Mouse (Mus musculus) hindbrain, embryonic 15.5 days (tissue): ENCODE data around the gene Kcnj14. TPM values are rescaled to one million over a fixed set of nuclear protein-coding genes. Genes with fewer than 3 reads are reported as not detected.

ENCODE experiments used
- ATAC-seq: fragments of 200-750 bp; cut with Nextera tagmentation; 2 replicates; pipeline ENCODE4 v1.8.0; 2017; ENCODE audit warnings: low read depth, moderate number of reproducible peaks, moderate TSS enrichment; ENCODE audit not compliant: low FRiP score
- H3K27ac ChIP-seq: fragments of 300-500 bp; sonication (generic); replicated peaks from 2 replicates; pipeline ENCODE4 v1.5.1; 2015; ENCODE audit warnings: mild to moderate bottlenecking, inconsistent platforms
- H3K27me3 ChIP-seq: fragments of 300-500 bp; sonication (generic); 2 replicates; pipeline ENCODE4 v1.6.1; 2015; ENCODE audit warnings: control low read depth, inconsistent platforms
- H3K36me3 ChIP-seq: fragments of 300-500 bp; sonication (generic); 2 replicates; pipeline ENCODE4 v1.6.1; 2015; ENCODE audit warnings: control low read depth, inconsistent platforms
- H3K4me1 ChIP-seq: fragments of 300-500 bp; sonication (generic); replicated peaks from 2 replicates; pipeline ENCODE4 v1.6.1; 2015; ENCODE audit warnings: control low read depth, inconsistent platforms
- H3K4me2 ChIP-seq: fragments of 300-500 bp; sonication (generic); 2 replicates; pipeline ENCODE4 v1.6.1; 2015; ENCODE audit warnings: moderate library complexity, mild to moderate bottlenecking, inconsistent platforms
- H3K4me3 ChIP-seq: fragments of 300-500 bp; sonication (generic); 2 replicates; pipeline ENCODE4 v1.5.1; 2015; ENCODE audit warnings: mild to moderate bottlenecking, inconsistent platforms
- H3K9ac ChIP-seq: fragments of 300-500 bp; sonication (generic); 2 replicates; pipeline ENCODE4 v1.6.1; 2015; ENCODE audit warnings: inconsistent platforms
- H3K9me3 ChIP-seq: fragments of 300-500 bp; sonication (generic); 2 replicates; pipeline ENCODE4 v1.6.1; 2016; ENCODE audit warnings: control low read depth, inconsistent platforms
- WGBS: fragments of 180-500 bp; shearing (Covaris S2); methylation state at CpG from one replicate; pipeline ENCODE4 v1.1.7; 2015; 5-methylcytosine and 5-hydroxymethylcytosine counted together
- polyA plus RNA-seq: library from polyadenylated mRNA; unstranded; fragments of >200 nt; fragmentation: Nextera tagmentation; extraction: Ambion mirVana; gene quantifications from 2 replicates; pipeline ENCODE4 v1.2.1, GENCODE M21; 2015

The Kcnj14 gene
- polyA plus RNA-seq, 1 experiment from 2014 or later, result 1.6 TPM

- H3K9me3 ChIP-seq, result no peaks in the 10 kb centered on the region
- H3K4me1 ChIP-seq, result peaks cover 19% of the 10 kb centered on the region
- H3K9ac ChIP-seq, result no peak overlapping the region
- no peaks in the 10 kb centered on the region for H3K27me3 ChIP-seq
- no peak overlapping the region for H3K27ac ChIP-seq
- no peak overlapping the region for H3K4me2 ChIP-seq
- 89% methylated on average over 6 of the region's 6 CpGs for WGBS
- H3K36me3 ChIP-seq, result peaks cover 51% of the 10 kb centered on the region
- H3K4me3 ChIP-seq, result no peak overlapping the region
- no peak for ATAC-seq
Observed at GRCm38 (mm10) chr7:45802551-45802950, 22.0 kb downstream of the Kcnj14 start.

- no peaks in the 10 kb centered on the region for H3K27me3 ChIP-seq
- no peak overlapping the region; the same call in 1 of the 2 replicates for H3K27ac ChIP-seq
- no peaks in the 10 kb centered on the region for H3K9me3 ChIP-seq
- ATAC-seq, result peak; percentile 31
- peaks cover 49% of the 10 kb centered on the region for H3K36me3 ChIP-seq
- H3K4me1 ChIP-seq, result peaks cover 26% of the 10 kb centered on the region
- WGBS, result 3% methylated on average over 12 of the region's 12 CpGs
- H3K4me3 ChIP-seq, result no peak overlapping the region
- H3K4me2 ChIP-seq, result peak overlapping the region; percentile 26
- no peak overlapping the region for H3K9ac ChIP-seq
Observed at GRCm38 (mm10) chr7:45801348-45801747, 23.2 kb downstream of the Kcnj14 start.

GRCm38 (mm10) chr7:45800546-45801204 is 23.9 kb downstream of the Kcnj14 start:
- Histone ChIP-seq H3K9me3 (no peaks in the 10 kb centered on the region), H3K27ac (no peak overlapping the region; the same call in 1 of the 2 replicates), H3K9ac (no peak overlapping the region), H3K4me1 (peaks cover 26% of the 10 kb centered on the region), H3K4me2 (peak overlapping the region; percentile 26; the same call in 1 of the 2 replicates), H3K27me3 (no peaks in the 10 kb centered on the region), H3K4me3 (no peak overlapping the region), H3K36me3 (peaks cover 54% of the 10 kb centered on the region)
- ATAC-seq, result no peak
- WGBS, result 23% methylated on average over 23 of the region's 25 CpGs

GRCm38 (mm10) chr7:45800001-45800400 is 24.6 kb downstream of the Kcnj14 start:
- Histone ChIP-seq H3K4me3 (no peak overlapping the region), H3K27ac (no peak overlapping the region), H3K36me3 (peaks cover 61% of the 10 kb centered on the region), H3K9me3 (no peaks in the 10 kb centered on the region), H3K9ac (no peak overlapping the region), H3K27me3 (no peaks in the 10 kb centered on the region), H3K4me1 (peaks cover 26% of the 10 kb centered on the region), H3K4me2 (no peak overlapping the region)
- ATAC-seq, result no peak
- WGBS, result 45% methylated on average over 7 of the region's 7 CpGs

GRCm38 (mm10) chr7:45798931-45799330 is 25.7 kb downstream of the Kcnj14 start:
- Histone ChIP-seq H3K4me3 (no peak overlapping the region), H3K9ac (no peak overlapping the region), H3K27me3 (no peaks in the 10 kb centered on the region), H3K36me3 (peaks cover 64% of the 10 kb centered on the region), H3K9me3 (no peaks in the 10 kb centered on the region), H3K4me2 (no peak overlapping the region), H3K4me1 (peaks cover 26% of the 10 kb centered on the region), H3K27ac (no peak overlapping the region)
- WGBS, result 59% methylated on average over 7 of the region's 7 CpGs
- ATAC-seq, result no peak

GRCm38 (mm10) chr7:45798511-45798836 is 26.1 kb downstream of the Kcnj14 start:
- Histone ChIP-seq H3K4me3 (peak overlapping the region; percentile 19), H3K27ac (no peak overlapping the region), H3K4me1 (peaks cover 26% of the 10 kb centered on the region), H3K9me3 (no peaks in the 10 kb centered on the region), H3K4me2 (peak overlapping the region; percentile 53), H3K36me3 (peaks cover 64% of the 10 kb centered on the region), H3K27me3 (no peaks in the 10 kb centered on the region), H3K9ac (peak overlapping the region; percentile 30; the same call in 1 of the 2 replicates)
- WGBS, result 5% methylated on average over 19 of the region's 19 CpGs
- ATAC-seq, result no peak

- 4% methylated on average over 58 of the region's 60 CpGs for WGBS
- peak overlapping the region; percentile 53 for H3K4me2 ChIP-seq
- H3K9ac ChIP-seq, result peak overlapping the region; percentile 30; the same call in 1 of the 2 replicates
- no peaks in the 10 kb centered on the region for H3K27me3 ChIP-seq
- ATAC-seq, result no peak
- H3K27ac ChIP-seq, result no peak overlapping the region
- H3K36me3 ChIP-seq, result peaks cover 65% of the 10 kb centered on the region
- peaks cover 26% of the 10 kb centered on the region for H3K4me1 ChIP-seq
- no peaks in the 10 kb centered on the region for H3K9me3 ChIP-seq
- H3K4me3 ChIP-seq, result peak overlapping the region; percentile 19
Observed at GRCm38 (mm10) chr7:45797661-45798510, 26.7 kb downstream of the Kcnj14 start.

- Histone ChIP-seq H3K4me1 (peaks cover 26% of the 10 kb centered on the region), H3K9me3 (no peaks in the 10 kb centered on the region), H3K27me3 (no peaks in the 10 kb centered on the region), H3K27ac (no peak overlapping the region), H3K9ac (no peak overlapping the region), H3K4me2 (peak overlapping the region; percentile 53; the same call in 1 of the 2 replicates), H3K4me3 (no peak overlapping the region), H3K36me3 (peaks cover 63% of the 10 kb centered on the region)
- no peak for ATAC-seq
- WGBS, result 55% methylated on average over 6 of the region's 6 CpGs
Observed at GRCm38 (mm10) chr7:45796950-45797349, 27.6 kb downstream of the Kcnj14 start.

GRCm38 (mm10) chr7:45794971-45795370 is 29.6 kb downstream of the Kcnj14 start:
- no peak overlapping the region for H3K27ac ChIP-seq
- H3K4me3 ChIP-seq, result no peak overlapping the region
- H3K9ac ChIP-seq, result no peak overlapping the region
- peaks cover 20% of the 10 kb centered on the region for H3K4me1 ChIP-seq
- H3K9me3 ChIP-seq, result no peaks in the 10 kb centered on the region; the same call in 1 of the 2 replicates
- no peak overlapping the region for H3K4me2 ChIP-seq
- WGBS, result 93% methylated on average over 29 of the region's 29 CpGs
- peaks cover 66% of the 10 kb centered on the region for H3K36me3 ChIP-seq
- ATAC-seq, result no peak
- no peaks in the 10 kb centered on the region for H3K27me3 ChIP-seq

GRCm38 (mm10) chr7:45793969-45794585 is 30.5 kb downstream of the Kcnj14 start:
- no peak overlapping the region for H3K27ac ChIP-seq
- no peak overlapping the region for H3K9ac ChIP-seq
- no peaks in the 10 kb centered on the region for H3K27me3 ChIP-seq
- ATAC-seq, result no peak
- no peak overlapping the region for H3K4me3 ChIP-seq
- peaks cover 20% of the 10 kb centered on the region for H3K4me1 ChIP-seq
- no peaks in the 10 kb centered on the region; the same call in 1 of the 2 replicates for H3K9me3 ChIP-seq
- H3K4me2 ChIP-seq, result no peak overlapping the region
- peaks cover 72% of the 10 kb centered on the region for H3K36me3 ChIP-seq
- 88% methylated on average over 38 of the region's 44 CpGs for WGBS

- H3K27ac ChIP-seq, result no peak overlapping the region
- no peak for ATAC-seq
- H3K4me3 ChIP-seq, result no peak overlapping the region
- 90% methylated on average over 24 of the region's 24 CpGs for WGBS
- peaks cover 15% of the 10 kb centered on the region for H3K4me1 ChIP-seq
- H3K27me3 ChIP-seq, result no peaks in the 10 kb centered on the region
- H3K9me3 ChIP-seq, result no peaks in the 10 kb centered on the region; the same call in 1 of the 2 replicates
- no peak overlapping the region for H3K4me2 ChIP-seq
- peaks cover 80% of the 10 kb centered on the region for H3K36me3 ChIP-seq
- no peak overlapping the region for H3K9ac ChIP-seq
Observed at GRCm38 (mm10) chr7:45793240-45793639, 31.3 kb downstream of the Kcnj14 start.
